Mouse (Mus musculus) liver, embryonic 13.5 days (tissue): Measurements from ENCODE around the gene Klhl31. TPM values are rescaled to one million over a fixed set of nuclear protein-coding genes. Genes with fewer than 3 reads are reported as not detected.

Experiments
- ATAC-seq: fragments of 200-750 bp; cut with Nextera tagmentation; 2 replicates; pipeline ENCODE4 v1.8.0; 2017; ENCODE audit warnings: low read depth, mild to moderate bottlenecking, moderate number of reproducible peaks, moderate library complexity
- DNase-seq: peaks from one replicate; pipeline ENCODE4 v3.0.0; 2022
- H3K27ac ChIP-seq: fragments of 300-500 bp; sonication (generic); 2 replicates; pipeline ENCODE4 v1.5.1; 2015; ENCODE audit warnings: moderate library complexity, mild to moderate bottlenecking, inconsistent platforms
- H3K27me3 ChIP-seq: fragments of 300-500 bp; sonication (generic); 2 replicates; pipeline ENCODE4 v1.6.1; 2015; ENCODE audit warnings: mild to moderate bottlenecking, inconsistent platforms
- H3K36me3 ChIP-seq: fragments of 300-500 bp; sonication (generic); 2 replicates; pipeline ENCODE4 v1.6.1; 2015; ENCODE audit warnings: mild to moderate bottlenecking, inconsistent platforms
- H3K4me1 ChIP-seq: fragments of 300-500 bp; sonication (generic); replicated peaks from 2 replicates; pipeline ENCODE4 v1.6.1; 2015; ENCODE audit warnings: inconsistent platforms
- H3K4me2 ChIP-seq: fragments of 300-500 bp; sonication (generic); 2 replicates; pipeline ENCODE4 v1.6.1; 2015; ENCODE audit warnings: inconsistent platforms, mild to moderate bottlenecking, moderate library complexity
- H3K4me3 ChIP-seq: fragments of 300-500 bp; sonication (generic); replicated peaks from 2 replicates; pipeline ENCODE4 v1.5.1; 2015; ENCODE audit warnings: mild to moderate bottlenecking, inconsistent platforms
- H3K9ac ChIP-seq: fragments of 300-500 bp; sonication (generic); 2 replicates; pipeline ENCODE4 v1.6.1; 2015; ENCODE audit warnings: mild to moderate bottlenecking, inconsistent platforms
- H3K9me3 ChIP-seq: fragments of 300-500 bp; sonication (generic); replicated peaks from 2 replicates; pipeline ENCODE4 v1.6.1; 2016; ENCODE audit warnings: inconsistent platforms
- WGBS: fragments of 180-500 bp; shearing (Covaris S2); methylation state at CpG from one replicate; pipeline ENCODE4 v1.1.7; 2015; ENCODE audit not compliant: insufficient replicate concordance; 5-methylcytosine and 5-hydroxymethylcytosine counted together
- polyA plus RNA-seq: library from polyadenylated mRNA; unstranded; fragments of >200 nt; fragmentation: Nextera tagmentation; extraction: Ambion mirVana; gene quantifications from 2 replicates; pipeline ENCODE4 v1.2.1, GENCODE M21; 2015

The Klhl31 gene
- polyA plus RNA-seq, 1 experiment from 2014 or later: 0.24 TPM

DNA sequence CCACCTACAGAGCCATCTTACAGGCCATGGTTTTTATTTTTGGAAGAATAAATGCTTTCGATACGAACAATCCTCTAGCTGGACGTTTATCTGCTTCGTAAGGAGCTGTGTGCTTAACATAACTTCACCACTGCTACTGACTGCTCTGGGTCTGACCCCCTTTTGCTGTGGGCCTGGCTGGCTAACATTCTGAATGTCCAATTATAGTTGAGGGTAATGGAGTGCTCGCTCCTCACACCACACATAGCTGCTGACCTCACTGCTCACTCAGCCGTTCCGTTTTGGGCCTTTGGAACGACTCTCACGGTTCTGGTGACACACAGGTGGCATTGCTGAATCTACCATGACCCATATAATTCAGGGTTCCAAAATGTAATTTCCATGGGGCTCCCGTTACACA is 7.6 kb upstream of the Klhl31 start:
- Histone ChIP-seq H3K27ac (no peak overlapping the region), H3K4me2 (no peak overlapping the region), H3K36me3 (no peaks in the 10 kb centered on the region), H3K4me1 (no peaks in the 10 kb centered on the region), H3K27me3 (no peaks in the 10 kb centered on the region), H3K4me3 (no peak overlapping the region), H3K9me3 (no peaks in the 10 kb centered on the region), H3K9ac (no peak overlapping the region)
- ATAC-seq (no peak), DNase-seq (no peak)
- WGBS: 72% methylated on average over 10 of the region's 10 CpGs

DNA sequence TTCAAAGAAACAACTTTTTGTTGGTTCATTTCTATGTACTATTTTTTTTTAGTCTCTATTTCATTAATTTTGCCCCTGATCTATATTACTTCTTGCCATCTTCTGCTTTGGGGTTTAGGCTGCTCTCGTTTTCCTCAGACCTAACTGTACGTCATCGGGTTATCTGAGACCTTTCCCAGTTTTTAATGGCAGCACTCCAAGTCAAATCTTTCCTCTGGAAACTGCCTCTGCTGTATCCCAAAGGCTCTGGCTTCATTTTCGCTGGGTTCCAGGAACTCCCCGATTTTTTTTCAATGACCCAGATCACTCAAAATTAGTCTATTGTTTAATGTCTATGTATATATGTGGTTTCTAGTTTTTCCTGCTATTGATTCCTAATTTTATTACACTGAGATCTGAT is 6.6 kb upstream of the Klhl31 start:
- no peak for ATAC-seq
- no peak overlapping the region for H3K4me3 ChIP-seq
- H3K36me3 ChIP-seq: no peaks in the 10 kb centered on the region
- 57% methylated on average over 5 of the region's 5 CpGs for WGBS
- H3K4me2 ChIP-seq: no peak overlapping the region
- DNase-seq: no peak
- no peaks in the 10 kb centered on the region for H3K4me1 ChIP-seq
- H3K27ac ChIP-seq: no peak overlapping the region
- no peak overlapping the region for H3K9ac ChIP-seq
- no peaks in the 10 kb centered on the region for H3K27me3 ChIP-seq
- no peaks in the 10 kb centered on the region for H3K9me3 ChIP-seq

- H3K4me2 ChIP-seq: no peak overlapping the region
- DNase-seq (no peak), ATAC-seq (no peak)
- H3K4me1 ChIP-seq: no peaks in the 10 kb centered on the region
- H3K27me3 ChIP-seq: no peaks in the 10 kb centered on the region
- no peaks in the 10 kb centered on the region for H3K9me3 ChIP-seq
- no peak overlapping the region for H3K27ac ChIP-seq
- H3K9ac ChIP-seq: no peak overlapping the region
- no peaks in the 10 kb centered on the region for H3K36me3 ChIP-seq
- 58% methylated on average over 7 of the region's 7 CpGs for WGBS
- no peak overlapping the region for H3K4me3 ChIP-seq
Observed at GRCm38 (mm10) chr9:77630764-77631163, 5.5 kb upstream of the Klhl31 start.

DNA sequence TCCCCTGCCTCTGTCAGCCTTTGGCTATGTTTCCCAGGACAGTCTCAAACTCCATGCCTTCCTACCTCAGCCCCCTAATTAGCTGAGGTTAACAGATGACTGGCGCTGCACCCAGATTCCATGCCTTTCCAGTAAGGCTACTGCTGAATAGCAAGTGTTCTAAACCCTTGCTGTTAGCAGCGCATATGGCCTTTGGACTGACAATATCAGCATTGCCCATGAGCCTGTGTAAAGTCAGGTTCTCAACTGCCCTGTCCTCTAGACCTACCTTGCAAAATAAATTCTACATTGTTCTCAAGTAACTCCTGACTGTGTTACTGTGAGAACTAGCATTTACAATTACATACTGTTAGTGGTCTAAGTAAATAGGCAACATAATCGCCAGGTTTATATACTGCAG is 3.9 kb upstream of the Klhl31 start:
- Histone ChIP-seq H3K4me3 (no peak overlapping the region), H3K4me1 (no peaks in the 10 kb centered on the region), H3K27me3 (no peaks in the 10 kb centered on the region), H3K4me2 (no peak overlapping the region), H3K36me3 (no peaks in the 10 kb centered on the region), H3K9me3 (no peaks in the 10 kb centered on the region), H3K27ac (no peak overlapping the region), H3K9ac (no peak overlapping the region)
- 60% methylated on average over 3 of the region's 3 CpGs for WGBS
- DNase-seq (no peak), ATAC-seq (no peak)

DNA sequence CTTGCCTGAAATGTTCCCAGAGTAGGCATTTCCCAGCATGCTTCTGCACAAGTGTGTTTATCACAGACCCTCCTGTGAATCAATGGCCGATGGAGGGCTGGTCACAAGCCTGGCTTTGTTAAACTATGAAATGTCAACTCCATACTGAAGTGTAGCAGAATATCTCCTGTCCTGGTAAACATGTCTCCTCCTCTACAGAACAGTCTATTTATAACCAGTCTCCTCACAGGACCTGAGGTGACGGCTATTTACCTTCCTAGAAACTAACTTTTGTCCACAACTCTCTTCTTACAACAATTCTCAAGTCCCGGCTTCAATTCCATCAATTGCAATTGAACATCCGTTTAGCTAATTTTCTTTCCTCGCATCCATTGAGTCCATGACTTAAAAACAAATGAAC is 297 bp upstream of the Klhl31 start:
- Histone ChIP-seq H3K9me3 (no peaks in the 10 kb centered on the region), H3K36me3 (no peaks in the 10 kb centered on the region), H3K4me2 (no peak overlapping the region), H3K27ac (no peak overlapping the region), H3K27me3 (no peaks in the 10 kb centered on the region), H3K4me3 (no peak overlapping the region), H3K9ac (no peak overlapping the region), H3K4me1 (no peaks in the 10 kb centered on the region)
- WGBS: 68% methylated on average over 5 of the region's 5 CpGs
- DNase-seq (no peak), ATAC-seq (no peak)

- no peak overlapping the region for H3K27ac ChIP-seq
- H3K4me3 ChIP-seq: no peak overlapping the region
- DNase-seq: no peak
- no peak for ATAC-seq
- H3K9me3 ChIP-seq: no peaks in the 10 kb centered on the region
- H3K27me3 ChIP-seq: no peaks in the 10 kb centered on the region
- H3K4me2 ChIP-seq: no peak overlapping the region
- no peaks in the 10 kb centered on the region for H3K4me1 ChIP-seq
- no peak overlapping the region for H3K9ac ChIP-seq
- H3K36me3 ChIP-seq: no peaks in the 10 kb centered on the region
- WGBS: 75% methylated on average over 10 of the region's 10 CpGs
Observed at GRCm38 (mm10) chr9:77637357-77637756, 1.1 kb downstream of the Klhl31 start.

- DNase-seq: no peak
- WGBS: 43% methylated on average over 2 of the region's 2 CpGs
- Histone ChIP-seq H3K27ac (no peak overlapping the region), H3K27me3 (no peaks in the 10 kb centered on the region), H3K4me1 (no peaks in the 10 kb centered on the region), H3K4me3 (no peak overlapping the region), H3K36me3 (no peaks in the 10 kb centered on the region), H3K4me2 (no peak overlapping the region), H3K9me3 (no peaks in the 10 kb centered on the region), H3K9ac (no peak overlapping the region)
- ATAC-seq: no peak
Observed at GRCm38 (mm10) chr9:77645176-77645575, 8.9 kb downstream of the Klhl31 start.

GRCm38 (mm10) chr9:77651847-77652246 is 15.5 kb downstream of the Klhl31 start:
- no peaks in the 10 kb centered on the region for H3K9me3 ChIP-seq
- no peak overlapping the region for H3K4me3 ChIP-seq
- ATAC-seq (no peak), DNase-seq (no peak)
- no peaks in the 10 kb centered on the region for H3K36me3 ChIP-seq
- H3K9ac ChIP-seq: no peak overlapping the region
- H3K4me1 ChIP-seq: peaks cover 9% of the 10 kb centered on the region
- peaks cover 21% of the 10 kb centered on the region for H3K27me3 ChIP-seq
- 54% methylated on average over 7 of the region's 7 CpGs for WGBS
- no peak overlapping the region for H3K4me2 ChIP-seq
- no peak overlapping the region for H3K27ac ChIP-seq

GRCm38 (mm10) chr9:77653907-77654306 is 17.6 kb downstream of the Klhl31 start:
- H3K27ac ChIP-seq: no peak overlapping the region
- peaks cover 26% of the 10 kb centered on the region for H3K27me3 ChIP-seq
- peaks cover 9% of the 10 kb centered on the region for H3K4me1 ChIP-seq
- WGBS: 51% methylated on average over 3 of the region's 3 CpGs
- H3K4me3 ChIP-seq: no peak overlapping the region
- no peak overlapping the region for H3K9ac ChIP-seq
- DNase-seq (no peak), ATAC-seq (no peak)
- no peak overlapping the region for H3K4me2 ChIP-seq
- no peaks in the 10 kb centered on the region for H3K36me3 ChIP-seq
- no peaks in the 10 kb centered on the region for H3K9me3 ChIP-seq

DNA sequence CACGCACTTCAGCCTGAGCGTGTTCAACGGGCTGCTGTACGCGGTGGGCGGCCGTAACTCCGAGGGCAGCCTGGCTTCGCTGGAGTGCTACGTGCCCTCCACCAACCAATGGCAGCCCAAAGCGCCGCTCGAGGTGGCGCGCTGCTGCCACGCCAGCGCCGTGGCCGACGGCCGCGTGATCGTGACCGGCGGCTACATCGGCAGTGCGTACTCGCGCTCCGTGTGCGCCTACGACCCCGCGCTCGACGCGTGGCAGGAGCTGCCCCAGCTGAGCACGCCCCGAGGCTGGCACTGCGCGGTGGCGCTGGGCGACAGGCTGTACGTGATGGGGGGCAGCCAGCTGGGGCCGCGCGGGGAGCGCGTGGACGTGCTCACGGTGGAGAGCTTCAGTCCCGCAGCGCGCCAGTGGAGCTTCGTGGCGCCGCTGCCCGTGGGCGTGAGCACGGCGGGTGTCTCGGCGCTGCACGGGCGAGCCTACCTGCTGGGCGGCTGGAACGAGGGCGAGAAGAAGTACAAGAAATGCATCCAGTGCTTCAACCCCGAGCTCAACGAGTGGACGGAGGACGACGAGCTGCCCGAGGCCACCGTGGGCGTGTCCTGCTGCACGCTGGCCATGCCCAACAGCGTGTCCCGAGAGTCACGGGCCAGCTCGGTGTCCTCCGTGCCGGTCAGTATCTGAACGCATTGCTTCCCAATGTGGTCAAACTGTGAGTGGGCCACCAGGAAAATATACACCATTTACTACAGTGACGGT is 19.1 kb downstream of the Klhl31 start:
- H3K4me2 ChIP-seq: peak overlapping the region; percentile 89
- peaks cover 26% of the 10 kb centered on the region for H3K27me3 ChIP-seq
- peaks cover 9% of the 10 kb centered on the region for H3K4me1 ChIP-seq
- peak overlapping the region; percentile 41 for H3K9ac ChIP-seq
- DNase-seq (no peak), ATAC-seq (peak; percentile 43; the same call in 1 of the 2 replicates)
- no peak overlapping the region for H3K27ac ChIP-seq
- H3K4me3 ChIP-seq: peak overlapping the region; percentile 57
- under 1% methylated on average over 85 of the region's 85 CpGs for WGBS
- H3K9me3 ChIP-seq: no peaks in the 10 kb centered on the region
- no peaks in the 10 kb centered on the region for H3K36me3 ChIP-seq

DNA sequence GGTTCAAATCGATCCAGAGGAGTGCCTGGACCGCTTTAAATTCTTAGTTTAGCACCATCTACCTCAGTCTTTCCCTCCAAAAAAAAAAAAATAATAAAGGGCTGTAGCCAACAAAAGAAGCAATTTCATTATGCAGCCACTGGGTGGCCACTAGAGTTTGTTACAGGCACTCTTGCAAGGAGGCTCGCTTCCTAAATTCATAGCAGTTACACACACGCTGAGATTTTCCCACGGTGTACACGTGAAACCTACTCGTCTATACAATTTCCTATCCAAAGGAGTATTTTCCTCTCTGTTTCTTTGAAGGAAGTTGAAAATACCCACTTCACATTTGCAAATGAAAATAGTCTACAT is 19.6 kb downstream of the Klhl31 start:
- H3K4me3 ChIP-seq: peak overlapping the region; percentile 57
- H3K27ac ChIP-seq: no peak overlapping the region
- under 1% methylated on average over 7 of the region's 7 CpGs for WGBS
- no peaks in the 10 kb centered on the region for H3K9me3 ChIP-seq
- no peaks in the 10 kb centered on the region for H3K36me3 ChIP-seq
- peak overlapping the region; percentile 89 for H3K4me2 ChIP-seq
- H3K4me1 ChIP-seq: peaks cover 9% of the 10 kb centered on the region
- no peak overlapping the region for H3K9ac ChIP-seq
- peaks cover 26% of the 10 kb centered on the region for H3K27me3 ChIP-seq
- ATAC-seq: no peak
- peak; percentile 3 for DNase-seq

GRCm38 (mm10) chr9:77662917-77663316 is 26.6 kb downstream of the Klhl31 start:
- 49% methylated on average over 3 of the region's 3 CpGs for WGBS
- Histone ChIP-seq H3K27ac (no peak overlapping the region), H3K9me3 (no peaks in the 10 kb centered on the region), H3K4me3 (no peak overlapping the region), H3K36me3 (no peaks in the 10 kb centered on the region), H3K4me2 (no peak overlapping the region), H3K27me3 (no peaks in the 10 kb centered on the region), H3K9ac (no peak overlapping the region), H3K4me1 (no peaks in the 10 kb centered on the region)
- DNase-seq: no peak
- no peak for ATAC-seq
